Mouse (Mus musculus) heart, adult 2 months (tissue): ENCODE data around the gene Rhov.

ENCODE experiments used
- CTCF ChIP-seq: fragments of 200-600 bp; IDR thresholded peaks from 2 replicates; pipeline ENCODE4 v1.8.1; 2022; ENCODE audit warnings: antibody characterized with exemption, mild to moderate bottlenecking, moderate library complexity
- POLR2A ChIP-seq: fragments of 200-500 bp; IDR thresholded peaks from 2 replicates; pipeline ENCODE4 v1.6.1; 2011; ENCODE audit warnings: mild to moderate bottlenecking, low read depth, low read length, control low read depth; ENCODE audit not compliant: insufficient read depth

DNA sequence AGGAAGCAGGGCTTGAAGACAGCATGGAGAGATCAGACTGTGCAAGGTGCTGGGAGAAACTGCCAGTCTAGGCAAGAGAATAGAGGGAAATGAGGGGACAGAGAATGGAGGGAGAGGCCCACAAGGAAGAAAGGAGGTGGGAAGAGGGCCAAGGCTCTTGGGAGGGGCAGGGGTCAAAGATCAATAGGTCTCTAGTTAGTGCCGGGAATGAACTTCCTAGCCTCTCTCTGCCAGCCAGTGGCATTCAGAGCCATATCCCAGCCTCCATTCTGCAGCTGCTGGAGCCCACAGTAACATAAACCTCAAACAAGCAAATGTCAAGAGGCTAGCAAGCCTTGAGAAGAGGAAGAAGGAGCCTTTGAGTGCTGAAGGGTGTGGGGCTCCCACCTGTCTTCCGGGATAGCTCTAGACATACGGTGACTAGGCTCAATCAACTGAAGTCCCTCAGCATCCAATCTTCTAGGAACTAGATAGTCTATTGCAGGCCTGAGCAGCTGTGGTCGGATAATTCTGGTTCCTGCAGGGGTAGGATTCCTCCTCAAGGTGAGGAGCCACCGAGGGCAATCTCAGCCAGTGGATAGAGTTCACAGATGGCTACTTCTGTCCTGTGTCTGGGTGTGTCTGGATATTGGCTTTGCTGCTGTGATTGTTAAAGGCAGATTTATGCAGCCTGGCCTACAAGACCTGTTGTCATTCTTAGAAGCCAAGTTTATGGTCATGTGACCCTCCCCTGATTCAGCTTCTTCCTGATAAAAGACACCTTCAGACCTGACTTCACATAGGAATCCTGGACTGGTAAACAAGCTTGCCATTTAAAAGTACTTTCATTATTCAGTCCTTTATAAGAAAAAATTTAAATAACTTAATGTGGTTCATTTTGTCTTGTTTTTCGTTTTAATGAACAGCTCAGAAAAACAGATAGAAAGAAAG is 41.0 kb downstream of the Rhov start, which contains the start of gene Ppp1r14d:
- TF ChIP-seq POLR2A (no peak), CTCF (no peak)
